Mouse (Mus musculus) thymus, adult 2 months (tissue): ENCODE data around the gene Man2b2.

Source experiments
- CTCF ChIP-seq: fragments of 200-500 bp; IDR thresholded peaks from 2 replicates; pipeline ENCODE4 v1.5.1; 2012; ENCODE audit warnings: mild to moderate bottlenecking, control low read depth, low read length, moderate library complexity, borderline replicate concordance; ENCODE audit not compliant: control insufficient read depth, poor library complexity, insufficient read depth; ENCODE audit errors: extremely low read depth
- POLR2A ChIP-seq: fragments of 200-500 bp; IDR thresholded peaks from 2 replicates; pipeline ENCODE4 v1.6.1; 2012; ENCODE audit warnings: mild to moderate bottlenecking, low read length, control low read depth, moderate library complexity; ENCODE audit not compliant: control insufficient read depth, poor library complexity, insufficient read depth; ENCODE audit errors: extremely low read depth

DNA sequence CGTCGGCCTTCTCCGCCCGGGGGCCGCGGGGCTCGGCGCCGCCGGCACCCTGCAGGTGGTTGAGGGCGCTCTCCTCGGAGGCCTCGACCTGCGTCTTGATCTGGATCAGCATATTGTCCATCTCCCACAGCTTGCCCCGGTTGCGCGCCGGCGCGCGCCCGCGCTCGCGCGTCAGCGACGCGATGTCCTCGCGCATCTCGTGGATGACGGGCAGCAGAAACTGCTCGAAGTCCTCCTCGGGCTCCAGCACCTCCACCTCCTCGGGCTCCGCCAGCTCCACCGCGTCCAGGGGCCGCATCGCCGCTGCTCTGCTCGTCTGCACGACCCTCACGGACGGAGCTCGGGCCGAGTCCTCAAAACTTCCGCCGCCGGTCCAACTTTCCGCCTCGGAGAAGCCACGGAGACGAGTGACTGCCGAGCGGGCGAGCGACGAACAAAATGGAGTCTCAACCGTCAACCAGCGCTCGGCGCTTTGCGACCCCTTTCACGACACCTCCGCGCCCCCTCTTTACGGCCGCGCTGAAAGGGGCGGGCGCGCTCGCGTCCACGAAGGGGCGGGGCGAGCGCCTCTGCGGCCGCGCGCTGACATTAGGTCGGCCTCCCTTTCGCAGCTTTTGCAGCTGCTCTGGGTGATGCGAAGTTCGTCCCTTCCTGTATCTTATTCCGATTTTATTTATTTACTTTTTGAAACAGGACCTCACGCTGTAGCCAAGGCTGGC, 34.0 kb downstream of the Man2b2 start, which contains the start of gene Mrfap1:
- peak; percentile 83 for TF ChIP-seq POLR2A
- TF ChIP-seq CTCF, result peak; percentile 43; the same call in 1 of the 2 replicates
